Mouse (Mus musculus) lung, postnatal 0 days (tissue): ENCODE results near the gene Ctsf. TPM values are rescaled to one million over a fixed set of nuclear protein-coding genes. Genes with fewer than 3 reads are reported as not detected.

Experiments
- ATAC-seq: fragments of 200-750 bp; cut with Nextera tagmentation; 2 replicates; pipeline ENCODE4 v1.8.0; 2017; ENCODE audit warnings: moderate library complexity
- DNase-seq: peaks from one replicate; pipeline ENCODE4 v3.0.0-alpha.2; 2016; ENCODE audit warnings: low spot score
- H3K27ac ChIP-seq: fragments of 300-500 bp; sonication (generic); 2 replicates; pipeline ENCODE4 v1.5.1; 2014; ENCODE audit warnings: antibody characterized with exemption, mild to moderate bottlenecking, low read length, mixed read lengths
- H3K27me3 ChIP-seq: fragments of 300-500 bp; sonication (generic); replicated peaks from 2 replicates; pipeline ENCODE4 v1.6.1; 2014; ENCODE audit warnings: low read length, mixed read lengths; ENCODE audit not compliant: insufficient read depth
- H3K36me3 ChIP-seq: fragments of 300-500 bp; sonication (generic); 2 replicates; pipeline ENCODE4 v1.6.1; 2014; ENCODE audit warnings: low read length, mixed read lengths; ENCODE audit not compliant: insufficient read depth
- H3K4me1 ChIP-seq: fragments of 300-500 bp; sonication (generic); 2 replicates; pipeline ENCODE4 v1.6.1; 2014; ENCODE audit warnings: antibody characterized with exemption, low read depth, low read length, mixed read lengths; ENCODE audit not compliant: insufficient read depth
- H3K4me2 ChIP-seq: fragments of 300-500 bp; sonication (generic); replicated peaks from 2 replicates; pipeline ENCODE4 v1.6.1; 2014; ENCODE audit warnings: low read depth, mild to moderate bottlenecking, low read length, moderate library complexity, mixed read lengths
- H3K4me3 ChIP-seq: fragments of 300-500 bp; sonication (generic); 2 replicates; pipeline ENCODE4 v1.5.1; 2014; ENCODE audit warnings: low read depth, low read length
- H3K9ac ChIP-seq: fragments of 300-500 bp; sonication (generic); replicated peaks from 2 replicates; pipeline ENCODE4 v1.6.1; 2014; ENCODE audit warnings: low read depth, mild to moderate bottlenecking
- H3K9me3 ChIP-seq: fragments of 300-500 bp; sonication (generic); 2 replicates; pipeline ENCODE4 v1.6.1; 2016; ENCODE audit warnings: low read length, mixed read lengths
- CTCF ChIP-seq: IDR thresholded peaks from 2 replicates; pipeline ENCODE4 v1.5.1; 2016; ENCODE audit warnings: antibody characterized with exemption, mild to moderate bottlenecking
- EP300 ChIP-seq: IDR thresholded peaks from 2 replicates; pipeline ENCODE4 v1.6.1; 2016; ENCODE audit warnings: antibody characterized with exemption, mild to moderate bottlenecking, control low read depth
- WGBS: fragments of 180-500 bp; shearing (Covaris S2); extraction: QIAGEN DNeasy Blood & Tissue Kit; methylation state at CpG from one replicate; pipeline ENCODE4 v1.1.7; 2014; 5-methylcytosine and 5-hydroxymethylcytosine counted together
- polyA plus RNA-seq: library from polyadenylated mRNA; unstranded; fragments of >200 nt; fragmentation: Nextera tagmentation; extraction: Ambion mirVana; gene quantifications from 2 replicates; pipeline ENCODE4 v1.2.1, GENCODE M21; 2015

Gene Ctsf
- polyA plus RNA-seq, 1 experiment from 2014 or later: 34.2 TPM

DNA sequence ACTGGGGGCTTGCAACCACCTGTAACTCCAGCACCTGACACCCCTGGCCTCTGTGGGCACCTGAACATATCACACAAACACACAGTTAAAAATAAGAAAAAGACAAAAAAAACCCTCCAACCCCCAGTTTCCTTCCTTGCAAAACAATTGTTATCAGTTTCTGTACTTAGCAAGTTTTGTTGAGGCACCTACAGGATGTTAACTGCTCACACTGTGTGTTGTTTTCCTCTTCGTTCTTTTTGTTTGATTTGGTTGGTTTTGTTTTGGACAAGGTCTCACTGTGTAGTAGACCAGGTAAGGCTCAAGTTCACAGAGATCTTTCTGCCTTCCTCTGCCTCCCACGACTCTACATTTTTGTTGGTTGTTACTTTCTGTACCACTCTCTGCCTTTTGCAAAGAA lies 12.3 kb upstream of the Ctsf start:
- ATAC-seq (no peak), DNase-seq (no peak)
- Histone ChIP-seq H3K4me3 (no peak overlapping the region), H3K27ac (no peak overlapping the region), H3K27me3 (peaks cover 6% of the 10 kb centered on the region; the same call in 1 of the 2 replicates), H3K4me1 (peaks cover 8% of the 10 kb centered on the region; the same call in 1 of the 2 replicates), H3K9me3 (no peaks in the 10 kb centered on the region), H3K4me2 (no peak overlapping the region), H3K9ac (no peak overlapping the region), H3K36me3 (no peaks in the 10 kb centered on the region)
- WGBS: 54% methylated on average over 2 of the region's 2 CpGs
- TF ChIP-seq CTCF (no peak), EP300 (no peak)

DNA sequence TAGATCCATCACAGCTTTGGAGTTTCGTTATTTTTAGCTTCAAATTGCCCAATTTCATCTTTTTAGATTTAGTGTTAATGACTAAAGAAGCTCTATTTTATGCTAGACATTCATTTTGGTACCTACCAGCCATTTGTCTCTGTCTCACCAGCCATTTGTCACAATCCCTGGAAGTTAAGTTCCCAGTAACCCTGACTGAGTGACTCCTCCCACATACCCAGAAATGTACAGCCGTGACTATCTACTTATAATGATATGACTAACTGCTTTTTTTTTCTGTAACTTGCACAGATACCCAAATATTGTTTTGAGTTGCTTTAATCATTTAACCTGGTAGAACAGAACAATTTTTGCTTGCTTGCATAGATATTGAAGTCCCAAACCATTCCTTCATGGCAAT lies 9.1 kb upstream of the Ctsf start:
- no peak for TF ChIP-seq EP300
- TF ChIP-seq CTCF: no peak
- Histone ChIP-seq H3K27ac (no peak overlapping the region), H3K4me2 (no peak overlapping the region), H3K36me3 (no peaks in the 10 kb centered on the region), H3K4me3 (no peak overlapping the region), H3K9me3 (no peaks in the 10 kb centered on the region), H3K9ac (no peak overlapping the region), H3K4me1 (no peaks in the 10 kb centered on the region), H3K27me3 (no peaks in the 10 kb centered on the region)
- ATAC-seq (no peak), DNase-seq (no peak)
- 56% methylated on average over 2 of the region's 2 CpGs for WGBS

DNA sequence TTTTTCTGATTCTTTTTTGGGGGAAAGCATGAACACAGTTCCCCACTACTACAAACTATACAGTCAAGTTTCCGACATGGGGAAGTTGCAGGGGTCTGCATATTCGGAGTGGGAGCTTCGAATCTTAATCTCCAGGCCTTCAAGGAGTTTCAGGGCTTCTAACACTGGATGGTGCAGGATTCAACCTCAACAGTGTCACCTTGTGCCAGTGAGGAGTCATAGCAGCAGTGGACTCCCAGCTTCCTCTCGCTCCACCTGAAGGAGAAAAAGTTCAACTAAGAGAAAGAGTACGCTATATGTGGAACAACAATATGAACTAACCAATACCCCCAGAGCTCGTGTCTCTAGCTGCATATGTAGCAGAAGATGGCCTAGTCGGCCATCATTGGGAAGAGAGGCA lies 7.4 kb upstream of the Ctsf start:
- Histone ChIP-seq H3K4me3 (no peak overlapping the region), H3K9me3 (no peaks in the 10 kb centered on the region), H3K9ac (no peak overlapping the region), H3K36me3 (no peaks in the 10 kb centered on the region), H3K27me3 (no peaks in the 10 kb centered on the region), H3K4me1 (no peaks in the 10 kb centered on the region), H3K27ac (no peak overlapping the region), H3K4me2 (no peak overlapping the region)
- peak; percentile 78 for TF ChIP-seq CTCF
- no peak for TF ChIP-seq EP300
- DNase-seq (peak; percentile 64), ATAC-seq (peak; percentile 49)
- 25% methylated on average over 7 of the region's 7 CpGs for WGBS

DNA sequence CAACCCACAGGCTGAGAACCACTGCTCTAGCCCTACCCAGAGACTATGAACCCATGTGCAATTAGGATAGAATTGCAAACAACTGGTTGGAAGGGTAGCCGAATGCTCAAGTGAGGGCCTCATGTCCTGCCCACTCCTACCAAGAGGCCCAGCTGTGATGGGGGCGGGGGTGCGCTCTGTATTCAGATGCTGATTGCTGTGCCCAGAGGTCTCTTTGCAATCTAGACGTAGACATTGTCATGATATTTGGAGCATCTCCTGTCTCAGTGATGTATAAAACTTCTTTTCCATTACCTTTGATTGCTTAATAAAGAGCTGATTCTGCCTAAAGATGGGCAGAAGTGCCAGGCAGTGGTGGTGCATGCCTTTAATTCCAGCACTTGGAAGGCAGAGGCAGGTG lies 5.1 kb upstream of the Ctsf start:
- no peaks in the 10 kb centered on the region for H3K9me3 ChIP-seq
- TF ChIP-seq EP300 (no peak), CTCF (no peak)
- 66% methylated on average over 4 of the region's 4 CpGs for WGBS

DNA sequence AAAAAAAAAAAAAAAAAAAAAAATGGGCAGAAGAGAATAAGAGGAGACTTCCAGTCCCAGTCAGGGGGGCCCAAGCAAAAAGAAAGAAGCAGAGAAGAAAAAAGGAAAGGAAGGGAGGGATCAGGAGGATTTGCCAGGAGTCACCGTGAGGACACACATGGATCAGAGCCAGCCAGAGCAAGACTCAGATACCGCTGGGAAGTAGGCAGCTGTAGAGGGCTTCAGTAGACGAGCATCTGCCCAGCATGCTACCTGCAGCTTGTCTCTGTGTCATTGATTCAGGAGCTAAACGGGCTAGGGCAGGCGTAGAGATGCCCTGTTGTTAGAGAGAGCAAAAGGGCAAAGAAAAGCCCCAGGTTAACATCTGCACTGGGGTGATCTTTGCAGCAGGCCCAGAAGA lies 4.6 kb upstream of the Ctsf start:
- Histone ChIP-seq H3K9ac (no peak overlapping the region), H3K4me1 (0 out of 2 replicates have a peak, but pooled peaks cover under 1% of the 10 kb centered on the region), H3K4me3 (no peak overlapping the region), H3K36me3 (no peaks in the 10 kb centered on the region), H3K4me2 (no peak overlapping the region), H3K27ac (no peak overlapping the region), H3K27me3 (no peaks in the 10 kb centered on the region), H3K9me3 (no peaks in the 10 kb centered on the region)
- no peak for TF ChIP-seq EP300
- TF ChIP-seq CTCF: no peak
- DNase-seq (no peak), ATAC-seq (no peak)
- 47% methylated on average over 5 of the region's 5 CpGs for WGBS

More for the DNA sequence above, 5.1 kb upstream of the Ctsf start:
- H3K4me3 ChIP-seq: no peak overlapping the region
- no peaks in the 10 kb centered on the region for H3K27me3 ChIP-seq
- no peaks in the 10 kb centered on the region for H3K4me1 ChIP-seq
- no peak for ATAC-seq
- no peak for DNase-seq
- H3K9ac ChIP-seq: no peak overlapping the region
- no peak overlapping the region for H3K4me2 ChIP-seq
- H3K36me3 ChIP-seq: no peaks in the 10 kb centered on the region
- H3K27ac ChIP-seq: no peak overlapping the region

DNA sequence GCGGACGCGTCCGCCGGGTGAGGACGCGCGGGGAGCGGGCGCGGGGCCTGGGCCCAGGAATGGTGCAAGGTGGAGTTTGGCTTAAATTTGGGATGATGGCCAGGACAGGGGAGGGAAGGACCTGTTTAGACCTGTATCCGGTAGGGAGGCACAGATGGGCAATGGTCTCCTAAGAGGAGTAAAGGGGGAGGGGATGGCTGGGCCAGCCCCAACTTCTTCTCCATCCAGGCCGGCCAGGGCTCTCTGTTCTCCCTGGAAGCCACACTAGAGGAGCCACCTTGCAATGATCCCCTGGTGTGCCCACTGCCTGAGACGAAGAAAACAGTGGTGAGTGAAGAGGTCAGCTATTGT lies 515 bp downstream of the Ctsf start:
- Histone ChIP-seq H3K9ac (peak overlapping the region; percentile 34), H3K4me3 (peak overlapping the region; percentile 43), H3K4me1 (0 out of 2 replicates have a peak, but pooled peaks cover 4% of the 10 kb centered on the region), H3K4me2 (peak overlapping the region; percentile 90), H3K36me3 (no peaks in the 10 kb centered on the region), H3K27me3 (no peaks in the 10 kb centered on the region), H3K9me3 (no peaks in the 10 kb centered on the region), H3K27ac (no peak overlapping the region)
- TF ChIP-seq CTCF (no peak), EP300 (no peak)
- ATAC-seq (no peak), DNase-seq (no peak)
- 3% methylated on average over 14 of the region's 14 CpGs for WGBS

DNA sequence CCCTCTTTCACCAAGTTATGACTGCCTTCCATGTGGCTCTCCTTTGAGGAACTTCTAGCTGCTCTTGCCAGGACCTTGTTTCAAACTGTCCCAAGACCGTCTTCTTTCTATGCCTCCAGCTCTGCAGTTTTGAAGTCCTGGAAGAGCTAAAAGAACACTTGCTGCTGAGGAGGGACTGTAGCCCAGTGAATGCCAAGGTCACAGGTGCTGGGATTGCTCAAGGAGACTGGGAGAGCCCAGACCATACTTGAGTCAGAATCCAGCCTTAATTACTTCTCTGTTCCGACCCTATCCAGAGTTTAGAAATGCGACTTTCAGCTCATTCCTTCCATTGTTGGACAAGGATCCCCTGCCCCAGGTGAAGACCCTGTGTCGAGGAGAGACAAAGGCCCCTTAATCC lies 1.0 kb downstream of the Ctsf start:
- Histone ChIP-seq H3K4me2 (0 out of 2 replicates have a peak overlapping the region, but pooled peaks have one; percentile 90), H3K4me3 (no peak overlapping the region), H3K9me3 (no peaks in the 10 kb centered on the region), H3K27ac (no peak overlapping the region), H3K36me3 (no peaks in the 10 kb centered on the region), H3K9ac (no peak overlapping the region), H3K27me3 (no peaks in the 10 kb centered on the region), H3K4me1 (0 out of 2 replicates have a peak, but pooled peaks cover 4% of the 10 kb centered on the region)
- ATAC-seq (no peak), DNase-seq (no peak)
- no peak for TF ChIP-seq CTCF
- TF ChIP-seq EP300: no peak
- 76% methylated on average over 4 of the region's 4 CpGs for WGBS
